Mouse (Mus musculus): ENCODE measurements around the gene Npas2. TPM values are rescaled to one million over a fixed set of nuclear protein-coding genes. Genes with fewer than 3 reads are reported as not detected.

The Npas2 gene
- polyA plus RNA-seq, 1 experiment from 2014 or later, result 1.8 TPM

- WGBS, result 44% methylated on average over 7 of the region's 7 CpGs
- H3K36me3 ChIP-seq (ENCODE audit: control insufficient read depth, insufficient read depth, low read length), result no peaks in the 10 kb centered on the region
- no peak overlapping the region for H3K4me2 ChIP-seq (ENCODE audit: low read depth, low read length)
- H3K27me3 ChIP-seq (ENCODE audit: control insufficient read depth, insufficient read depth, low read length), result no peaks in the 10 kb centered on the region
- H3K9me3 ChIP-seq (replicated peaks; ENCODE audit: control insufficient read depth, low read length), result no peaks in the 10 kb centered on the region
- peaks cover 8% of the 10 kb centered on the region; the same call in 1 of the 2 replicates for H3K4me1 ChIP-seq (ENCODE audit: control insufficient read depth, insufficient read depth, low read length)
- H3K27ac ChIP-seq (ENCODE audit: low read length), result peak overlapping the region; percentile 28; the same call in 1 of the 2 replicates
- H3K4me3 ChIP-seq (replicated peaks; ENCODE audit: low read length), result no peak overlapping the region
- peak; percentile 9; the same call in 1 of the 2 replicates for ATAC-seq (ENCODE audit: insufficient read depth, low FRiP score)
- H3K9ac ChIP-seq (ENCODE audit: low read length), result no peak overlapping the region
These were observed 215.1 kb downstream of the Npas2 start for GRCm38 (mm10) chr1:39408668-39409067.

GRCm38 (mm10) chr1:39410085-39410821 lies 216.7 kb downstream of the Npas2 start:
- no peak overlapping the region for H3K9ac ChIP-seq (ENCODE audit: low read length)
- ATAC-seq (ENCODE audit: insufficient read depth, low FRiP score), result peak; percentile 48; the same call in 1 of the 2 replicates
- no peaks in the 10 kb centered on the region for H3K27me3 ChIP-seq (ENCODE audit: control insufficient read depth, insufficient read depth, low read length)
- H3K4me3 ChIP-seq (replicated peaks; ENCODE audit: low read length), result no peak overlapping the region
- H3K4me1 ChIP-seq (ENCODE audit: control insufficient read depth, insufficient read depth, low read length), result peaks cover 8% of the 10 kb centered on the region; the same call in 1 of the 2 replicates
- H3K36me3 ChIP-seq (ENCODE audit: control insufficient read depth, insufficient read depth, low read length), result no peaks in the 10 kb centered on the region
- H3K27ac ChIP-seq (ENCODE audit: low read length), result peak overlapping the region; percentile 34; the same call in 1 of the 2 replicates
- no peaks in the 10 kb centered on the region for H3K9me3 ChIP-seq (replicated peaks; ENCODE audit: control insufficient read depth, low read length)
- H3K4me2 ChIP-seq (ENCODE audit: low read depth, low read length), result no peak overlapping the region
- WGBS, result 66% methylated on average over 19 of the region's 19 CpGs

Small RNA genes lying within 50 kb of the gene (microRNA-seq; reads per million reads assigned to microRNA genes)
- gene Mir6349, result not detected

Other genes starting within 250 kb of the Npas2 start
- gene Pdcl3, start 208.1 kb upstream of the Npas2 start, polyA plus RNA-seq (2015; fragmentation: Nextera tagmentation; extraction: Ambion mirVana), result 172 and 191 TPM in 2 replicates
- 379 and 502 TPM in 2 replicates for gene Rpl31, start 174.1 kb downstream of the Npas2 start, polyA plus RNA-seq (2015; fragmentation: Nextera tagmentation; extraction: Ambion mirVana)

Data from stomach, embryonic 16.5 days (tissue).